Comparison of ENCODE assay signal across 20 mouse cellular contexts in genomic region chr2:57227425-57227824, GRCm38 (mm10). TPM values are rescaled to one million over a fixed set of nuclear protein-coding genes. Genes with fewer than 3 reads are reported as not detected.
DNase-seq lines count a peak whose midpoint lies in the region; ATAC-seq and TF ChIP-seq lines count a peak whose summit lies in the region.
"Had no signal": no experiment of that assay in that cellular context is flagged by ENCODE, and none has a peak within 500 bp of the region (broad histone marks: within the 10 kb centered on the region; RNA-seq: fewer than 3 reads in every experiment).

No protein-coding gene starts in this region.

- peaks cover 6% of the 10 kb centered on the region; the same call in 1 of the 2 replicates for H3K27me3 ChIP-seq in midbrain, embryonic 11.5 days (ENCODE audit: control insufficient read depth, insufficient read depth, low read length)
- peaks cover 9% of the 10 kb centered on the region; the same call in 1 of the 2 replicates for H3K27me3 ChIP-seq in midbrain, postnatal 0 days (ENCODE audit: insufficient read depth, low read length)
- no peaks in the 10 kb centered on the region for H3K27me3 ChIP-seq in forebrain, embryonic 15.5 days
- H3K27me3 ChIP-seq: intestine, embryonic 15.5 days; lung, embryonic 15.5 days had no signal

- no peak overlapping the region for H3K4me3 ChIP-seq in midbrain, embryonic 11.5 days (ENCODE audit: low read depth, low read length)
- no peak overlapping the region for H3K4me3 ChIP-seq in midbrain, postnatal 0 days (ENCODE audit: low read depth, low read length)
- no peak overlapping the region for H3K4me3 ChIP-seq in forebrain, embryonic 15.5 days
- H3K4me3 ChIP-seq: embryonic facial prominence, embryonic 10.5 days; intestine, embryonic 15.5 days; lung, embryonic 15.5 days; midbrain, embryonic 13.5 days; myocyte; neural tube, embryonic 15.5 days had no signal

- DNase-seq in midbrain, embryonic 11.5 days (ENCODE audit: low spot score, missing footprints): peak; percentile 23
- DNase-seq in midbrain, postnatal 0 days (ENCODE audit: low spot score): no peak
- DNase-seq in brain, adult 2 months (ENCODE audit: low read depth, low spot score): peak; percentile 88
- peak; percentile 78 for DNase-seq in cerebellum, adult 9-10 months
- peak; percentile 4 to 9 for DNase-seq in thymus, postnatal 36 days
- DNase-seq in urinary bladder, adult 18-20 months (ENCODE audit: low spot score in 2 of 2): no peak
- DNase-seq: adrenal gland, postnatal 36 days; left cerebral cortex, postnatal 4 days had no signal

- no peaks in the 10 kb centered on the region for H3K4me1 ChIP-seq in midbrain, embryonic 11.5 days (ENCODE audit: control insufficient read depth, insufficient read depth, low read length)
- no peaks in the 10 kb centered on the region for H3K4me1 ChIP-seq in midbrain, postnatal 0 days (ENCODE audit: insufficient read depth, low read length)
- H3K4me1 ChIP-seq in forebrain, embryonic 15.5 days: no peaks in the 10 kb centered on the region
- H3K4me1 ChIP-seq: intestine, embryonic 15.5 days; midbrain, embryonic 13.5 days; neural tube, embryonic 15.5 days had no signal

- H3K9ac ChIP-seq in midbrain, embryonic 11.5 days (ENCODE audit: low read length): no peak overlapping the region
- no peak overlapping the region for H3K9ac ChIP-seq in midbrain, postnatal 0 days (replicated peaks; ENCODE audit: low read length, poor library complexity, severe bottlenecking)
- no peak overlapping the region for H3K9ac ChIP-seq in forebrain, embryonic 15.5 days (replicated peaks)
- H3K9ac ChIP-seq: hindbrain, embryonic 14.5 days; intestine, embryonic 15.5 days; lung, embryonic 15.5 days; midbrain, embryonic 13.5 days; neural tube, embryonic 15.5 days had no signal

- 87% methylated on average over 3 of the region's 3 CpGs for WGBS in midbrain, embryonic 11.5 days
- WGBS in midbrain, postnatal 0 days: 95% methylated on average over 3 of the region's 3 CpGs
- WGBS in forebrain, embryonic 15.5 days: 95% methylated on average over 3 of the region's 3 CpGs

- H3K36me3 ChIP-seq in midbrain, embryonic 11.5 days (ENCODE audit: control insufficient read depth, insufficient read depth, low read length): no peaks in the 10 kb centered on the region
- no peaks in the 10 kb centered on the region for H3K36me3 ChIP-seq in midbrain, postnatal 0 days (ENCODE audit: insufficient read depth, low read length)
- H3K36me3 ChIP-seq in forebrain, embryonic 15.5 days: no peaks in the 10 kb centered on the region
- H3K36me3 ChIP-seq: embryonic facial prominence, embryonic 10.5 days; intestine, embryonic 15.5 days; lung, embryonic 15.5 days; midbrain, embryonic 13.5 days; neural tube, embryonic 15.5 days had no signal

- no peak for TF ChIP-seq CTCF in midbrain, postnatal 0 days (IDR thresholded peaks at IDR 0.05)

- ATAC-seq in midbrain, embryonic 11.5 days (ENCODE audit: low FRiP score): no peak
- no peak for ATAC-seq in midbrain, postnatal 0 days (ENCODE audit: low FRiP score)
- no peak for ATAC-seq in forebrain, embryonic 15.5 days (replicated peaks)
- ATAC-seq: forebrain, embryonic 16.5 days; intestine, embryonic 15.5 days; midbrain, embryonic 13.5 days had no signal

- H3K27ac ChIP-seq in midbrain, embryonic 11.5 days (ENCODE audit: low read depth, low read length): no peak overlapping the region
- H3K27ac ChIP-seq in midbrain, postnatal 0 days (ENCODE audit: low read depth, low read length): no peak overlapping the region
- H3K27ac ChIP-seq in forebrain, embryonic 15.5 days (replicated peaks): no peak overlapping the region
- H3K27ac ChIP-seq: embryonic facial prominence, embryonic 10.5 days; hindbrain, embryonic 14.5 days; intestine, embryonic 15.5 days; lung, embryonic 15.5 days; macrophage; midbrain, embryonic 13.5 days; neural tube, embryonic 15.5 days had no signal

- no peak overlapping the region for H3K4me2 ChIP-seq in midbrain, embryonic 11.5 days
- H3K4me2 ChIP-seq in midbrain, postnatal 0 days (ENCODE audit: low read depth, low read length, poor library complexity, severe bottlenecking): no peak overlapping the region
- no peak overlapping the region for H3K4me2 ChIP-seq in forebrain, embryonic 15.5 days (replicated peaks)
- H3K4me2 ChIP-seq: heart, embryonic 11.5 days; hindbrain, embryonic 14.5 days; intestine, embryonic 15.5 days; liver, embryonic 11.5 days; lung, embryonic 15.5 days; midbrain, embryonic 13.5 days; neural tube, embryonic 15.5 days had no signal

- H3K9me3 ChIP-seq in midbrain, embryonic 11.5 days (ENCODE audit: control insufficient read depth, low read length): no peaks in the 10 kb centered on the region
- no peaks in the 10 kb centered on the region for H3K9me3 ChIP-seq in midbrain, postnatal 0 days (ENCODE audit: low read length)
- no peaks in the 10 kb centered on the region for H3K9me3 ChIP-seq in forebrain, embryonic 15.5 days
- H3K9me3 ChIP-seq: embryonic facial prominence, embryonic 10.5 days; intestine, embryonic 15.5 days; lung, embryonic 15.5 days; midbrain, embryonic 13.5 days; neural tube, embryonic 15.5 days had no signal

RNA-seq across cellular contexts. Expression of gene Gpd2, which starts 10.0 kb away (rescaled TPM):
- 14.6 and 15.8 TPM in 2 replicates for polyA plus RNA-seq in midbrain, embryonic 11.5 days (2014; fragmentation: Nextera tagmentation; extraction: Ambion mirVana)
- total RNA-seq in midbrain, postnatal 0 days (2014; rRNA removed): 31.1 and 36.4 TPM in 2 replicates
- 31.9 and 33.0 TPM in 2 replicates for polyA plus RNA-seq in midbrain, postnatal 0 days (2015; fragmentation: Nextera tagmentation; extraction: Ambion mirVana)
- 24.7 and 27.6 TPM in 2 replicates for polyA plus RNA-seq in forebrain, embryonic 15.5 days (2015; fragmentation: Nextera tagmentation; extraction: Ambion mirVana)

Comparison
In these comparisons a context has a peak if more than half of its experiments do, and no peak if none do; other contexts are left out.
1. DNase-seq: peak in midbrain, embryonic 11.5 days (single experiment), brain, adult 2 months (single experiment), cerebellum, adult 9-10 months (single experiment) and thymus, postnatal 36 days (2 of 2); none in midbrain, postnatal 0 days (single experiment) and urinary bladder, adult 18-20 months (0 of 2).